Mouse (Mus musculus): ENCODE measurements at regions not wholly inside any gene's neighbourhood (a gene's known extent, or its start where the extent isn't known, plus 50 kb on each side); places are given as distances from the start of the nearest gene placed in this dataset.

- no peaks in the 10 kb centered on the region for H3K4me1 ChIP-seq (ENCODE audit: control insufficient read depth in 1 of 2, insufficient read depth in 2 of 2, low read length in 2 of 2)
- TF ChIP-seq MYB (IDR thresholded peaks at IDR 0.05; ENCODE audit: low read depth, low read length) (no peak), NRF1 (IDR thresholded peaks at IDR 0.05; ENCODE audit: insufficient read depth, low read depth, low read length, poor library complexity, severe bottlenecking) (no peak), SIN3A (IDR thresholded peaks at IDR 0.05; ENCODE audit: low read length) (no peak)
- H3K4me3 ChIP-seq (ENCODE audit: control insufficient read depth in 1 of 2, insufficient read depth in 1 of 2, low read depth in 2 of 2, low read length in 2 of 2), result no peak overlapping the region
- H3K36me3 ChIP-seq (ENCODE audit: control insufficient read depth in 1 of 2, insufficient read depth in 2 of 2, low read length in 2 of 2), result no peaks in the 10 kb centered on the region
- H3K79me2 ChIP-seq (ENCODE audit: control insufficient read depth, insufficient read depth, low read length, poor library complexity), result no peaks in the 10 kb centered on the region
- 0 out of 4 replicates have a peak, but pooled peaks cover 0 to 2% of the 10 kb centered on the region in 2 experiments for H3K27me3 ChIP-seq (ENCODE audit: control insufficient read depth in 1 of 2, insufficient read depth in 2 of 2, low read length in 2 of 2)
- DNase-seq (ENCODE audit: low read depth, low spot score), result no peak
- H3K9me3 ChIP-seq (replicated peaks; ENCODE audit: insufficient read depth, low read length), result no peaks in the 10 kb centered on the region
- H3K27ac ChIP-seq (ENCODE audit: control insufficient read depth, low read depth, low read length), result no peak overlapping the region
- no peak overlapping the region for H3K9ac ChIP-seq (ENCODE audit: control insufficient read depth, low read depth, low read length, poor library complexity, severe bottlenecking)
Measured at GRCm38 (mm10) chr17:70916089-70916750, 62.9 kb upstream of the Tgif1 start.

- Histone ChIP-seq H3K9me3 (replicated peaks; ENCODE audit: insufficient read depth, low read length) (no peaks in the 10 kb centered on the region), H3K9ac (ENCODE audit: control insufficient read depth, low read depth, low read length, poor library complexity, severe bottlenecking) (no peak overlapping the region), H3K4me1 (ENCODE audit: control insufficient read depth in 1 of 2, insufficient read depth in 2 of 2, low read length in 2 of 2) (no peaks in the 10 kb centered on the region), H3K27me3 (ENCODE audit: control insufficient read depth in 1 of 2, insufficient read depth in 2 of 2, low read length in 2 of 2) (0 out of 4 replicates have a peak, but pooled peaks cover 0 to 2% of the 10 kb centered on the region in 2 experiments), H3K4me3 (ENCODE audit: control insufficient read depth in 1 of 2, insufficient read depth in 1 of 2, low read depth in 2 of 2, low read length in 2 of 2) (no peak overlapping the region), H3K27ac (ENCODE audit: control insufficient read depth, low read depth, low read length) (no peak overlapping the region), H3K36me3 (ENCODE audit: control insufficient read depth in 1 of 2, insufficient read depth in 2 of 2, low read length in 2 of 2) (no peaks in the 10 kb centered on the region), H3K79me2 (ENCODE audit: control insufficient read depth, insufficient read depth, low read length, poor library complexity) (no peaks in the 10 kb centered on the region)
- TF ChIP-seq KAT2A (conservative IDR thresholded peaks at IDR 0.05; ENCODE audit: low read depth, low read length), result no peak
- TF ChIP-seq MAFK (IDR thresholded peaks at IDR 0.05; ENCODE audit: borderline replicate concordance, low read depth, low read length), result no peak
- TF ChIP-seq TCF12 (IDR thresholded peaks at IDR 0.05; ENCODE audit: low read depth, low read length), result no peak
- TF ChIP-seq ZKSCAN1 (IDR thresholded peaks at IDR 0.05; ENCODE audit: low read depth, low read length), result no peak
- TF ChIP-seq CHD2 (IDR thresholded peaks at IDR 0.05; ENCODE audit: low read length), result no peak
- no peak for TF ChIP-seq RCOR1 (IDR thresholded peaks at IDR 0.05; ENCODE audit: low read depth, low read length)
- TF ChIP-seq JUND (IDR thresholded peaks at IDR 0.05; ENCODE audit: low read depth, low read length), result no peak
- no peak for TF ChIP-seq POLR2AphosphoS2 (IDR thresholded peaks at IDR 0.05; ENCODE audit: low read length)
- no peak for TF ChIP-seq ZC3H11A (IDR thresholded peaks at IDR 0.05; ENCODE audit: low read depth, low read length)
- no peak for TF ChIP-seq MEF2A (IDR thresholded peaks at IDR 0.05; ENCODE audit: extremely low read depth, insufficient replicate concordance, low read depth, low read length, poor library complexity, severe bottlenecking)
- TF ChIP-seq ETS1 (IDR thresholded peaks at IDR 0.05; ENCODE audit: low read depth, low read length), result no peak
- no peak for TF ChIP-seq SMC3 (IDR thresholded peaks at IDR 0.05; ENCODE audit: low read depth, low read length)
- DNase-seq (ENCODE audit: low read depth, low spot score), result no peak
Measured at GRCm38 (mm10) chr17:70915445-70915844, 62.1 kb upstream of the Tgif1 start.

All from MEL (cell line).